Mouse (Mus musculus): ENCODE results near the gene Lrch4.

- TF ChIP-seq CTCF (IDR thresholded peaks at IDR 0.05; ENCODE audit: control insufficient read depth, insufficient read depth, low read length) (no peak), POLR2A (IDR thresholded peaks at IDR 0.05; ENCODE audit: borderline replicate concordance, control insufficient read depth, low read depth, low read length) (no peak)
Measured at GRCm38 (mm10) chr5:137600281-137600618, 28.7 kb upstream of the Lrch4 start.
